Mouse (Mus musculus): ENCODE results near the gene Tmem63b. TPM values are rescaled to one million over a fixed set of nuclear protein-coding genes. Genes with fewer than 3 reads are reported as not detected.

Tmem63b gene
- polyA plus RNA-seq, 1 experiment from 2014 or later: 22.6 TPM

DNA sequence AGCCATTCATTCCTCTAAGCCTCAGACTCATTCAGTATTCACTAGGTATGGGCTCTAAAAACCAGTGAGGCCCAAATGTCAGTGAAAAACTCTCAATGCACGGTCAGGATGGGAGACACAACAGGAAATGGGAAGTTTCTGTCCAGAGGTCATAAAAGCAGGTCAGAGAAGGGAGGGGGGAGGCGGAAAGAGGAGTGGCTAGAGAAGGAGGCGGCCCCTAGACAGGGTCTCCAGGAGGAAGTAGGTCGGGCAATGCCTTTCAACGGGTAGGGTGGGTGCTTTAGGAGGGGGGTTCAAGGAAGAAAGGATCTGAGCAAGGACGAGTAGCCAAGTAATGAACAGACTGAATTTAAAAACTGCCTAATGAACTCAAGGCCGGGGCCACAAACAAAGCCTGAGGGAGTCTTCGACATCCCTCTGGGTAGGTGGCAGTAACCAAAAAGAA is 67.7 kb downstream of the Tmem63b start:
- Histone ChIP-seq H3K4me3 (ENCODE audit: low read depth, low read length) (peak overlapping the region; percentile 22), H3K27me3 (replicated peaks; ENCODE audit: control insufficient read depth, insufficient read depth, low read length) (no peaks in the 10 kb centered on the region), H3K4me1 (replicated peaks; ENCODE audit: control insufficient read depth, insufficient read depth, low read length) (0 out of 2 replicates have a peak, but pooled peaks cover 5% of the 10 kb centered on the region), H3K9me3 (ENCODE audit: control insufficient read depth) (no peaks in the 10 kb centered on the region), H3K36me3 (ENCODE audit: control insufficient read depth, insufficient read depth) (no peaks in the 10 kb centered on the region), H3K4me2 (replicated peaks; ENCODE audit: low read depth) (peak overlapping the region; percentile 52), H3K9ac (ENCODE audit: low read depth, low read length) (peak overlapping the region; percentile 42), H3K27ac (ENCODE audit: low read depth, low read length) (peak overlapping the region; percentile 70)
- TF ChIP-seq CTCF (IDR thresholded peaks at IDR 0.05; ENCODE audit: low read depth): no peak
- WGBS: 24% methylated on average over 8 of the region's 8 CpGs
- no peak for ATAC-seq

DNA sequence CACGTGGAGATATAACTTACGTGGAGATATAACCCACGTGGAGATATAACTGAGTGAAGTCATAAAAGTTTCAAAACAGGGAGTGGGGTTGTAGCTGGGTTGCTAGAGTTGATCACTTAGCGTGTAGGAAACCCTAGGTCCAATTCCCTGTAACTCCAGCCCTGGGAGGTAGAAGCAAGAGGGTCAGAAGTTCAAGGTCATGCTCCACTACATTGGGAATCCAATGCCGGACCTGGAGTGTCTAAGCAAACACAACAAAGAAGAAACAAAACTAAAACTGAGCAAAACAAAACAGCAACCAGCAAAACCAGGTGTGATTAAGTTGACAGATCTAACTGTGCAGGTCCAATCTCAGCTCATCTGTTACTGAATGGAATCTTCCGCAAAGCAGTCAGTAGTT is 69.0 kb downstream of the Tmem63b start:
- H3K36me3 ChIP-seq (ENCODE audit: control insufficient read depth, insufficient read depth): no peaks in the 10 kb centered on the region
- H3K9ac ChIP-seq (ENCODE audit: low read depth, low read length): no peak overlapping the region
- WGBS: 69% methylated on average over 6 of the region's 6 CpGs
- H3K4me3 ChIP-seq (ENCODE audit: low read depth, low read length): no peak overlapping the region
- no peaks in the 10 kb centered on the region for H3K9me3 ChIP-seq (ENCODE audit: control insufficient read depth)
- H3K27ac ChIP-seq (ENCODE audit: low read depth, low read length): no peak overlapping the region
- TF ChIP-seq CTCF (IDR thresholded peaks at IDR 0.05; ENCODE audit: low read depth): no peak
- no peak for ATAC-seq
- H3K4me2 ChIP-seq (replicated peaks; ENCODE audit: low read depth): no peak overlapping the region
- 0 out of 2 replicates have a peak, but pooled peaks cover 5% of the 10 kb centered on the region for H3K4me1 ChIP-seq (replicated peaks; ENCODE audit: control insufficient read depth, insufficient read depth, low read length)
- H3K27me3 ChIP-seq (replicated peaks; ENCODE audit: control insufficient read depth, insufficient read depth, low read length): no peaks in the 10 kb centered on the region

DNA sequence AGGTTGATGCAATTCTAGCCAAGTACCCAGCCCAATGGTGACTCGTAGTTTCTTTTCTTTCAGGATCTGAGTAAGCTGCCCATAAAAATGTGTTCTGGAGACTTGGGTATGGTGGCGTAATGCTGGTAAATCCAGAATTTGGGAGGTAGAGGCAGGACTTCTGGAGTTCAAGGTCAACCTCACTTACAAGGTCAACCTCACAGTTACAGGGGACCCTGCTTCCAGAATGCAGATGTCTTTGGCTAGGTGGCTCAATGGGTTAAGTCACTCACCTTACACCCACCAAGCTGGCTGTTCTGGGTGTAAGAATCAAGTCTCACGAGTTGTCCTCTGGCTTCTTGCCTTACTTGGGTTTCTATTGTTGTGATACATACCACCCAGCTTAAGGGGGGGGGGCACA is 70.0 kb downstream of the Tmem63b start:
- ATAC-seq: no peak
- TF ChIP-seq CTCF (IDR thresholded peaks at IDR 0.05; ENCODE audit: low read depth): no peak
- H3K27ac ChIP-seq (ENCODE audit: low read depth, low read length): no peak overlapping the region
- H3K27me3 ChIP-seq (replicated peaks; ENCODE audit: control insufficient read depth, insufficient read depth, low read length): no peaks in the 10 kb centered on the region
- no peaks in the 10 kb centered on the region for H3K9me3 ChIP-seq (ENCODE audit: control insufficient read depth)
- H3K4me1 ChIP-seq (replicated peaks; ENCODE audit: control insufficient read depth, insufficient read depth, low read length): 0 out of 2 replicates have a peak, but pooled peaks cover 5% of the 10 kb centered on the region
- H3K9ac ChIP-seq (ENCODE audit: low read depth, low read length): no peak overlapping the region
- whole genome bisulfite sequencing: 80% methylated on average over 3 of the region's 3 CpGs
- H3K4me3 ChIP-seq (ENCODE audit: low read depth, low read length): no peak overlapping the region
- no peaks in the 10 kb centered on the region for H3K36me3 ChIP-seq (ENCODE audit: control insufficient read depth, insufficient read depth)
- no peak overlapping the region for H3K4me2 ChIP-seq (replicated peaks; ENCODE audit: low read depth)

DNA sequence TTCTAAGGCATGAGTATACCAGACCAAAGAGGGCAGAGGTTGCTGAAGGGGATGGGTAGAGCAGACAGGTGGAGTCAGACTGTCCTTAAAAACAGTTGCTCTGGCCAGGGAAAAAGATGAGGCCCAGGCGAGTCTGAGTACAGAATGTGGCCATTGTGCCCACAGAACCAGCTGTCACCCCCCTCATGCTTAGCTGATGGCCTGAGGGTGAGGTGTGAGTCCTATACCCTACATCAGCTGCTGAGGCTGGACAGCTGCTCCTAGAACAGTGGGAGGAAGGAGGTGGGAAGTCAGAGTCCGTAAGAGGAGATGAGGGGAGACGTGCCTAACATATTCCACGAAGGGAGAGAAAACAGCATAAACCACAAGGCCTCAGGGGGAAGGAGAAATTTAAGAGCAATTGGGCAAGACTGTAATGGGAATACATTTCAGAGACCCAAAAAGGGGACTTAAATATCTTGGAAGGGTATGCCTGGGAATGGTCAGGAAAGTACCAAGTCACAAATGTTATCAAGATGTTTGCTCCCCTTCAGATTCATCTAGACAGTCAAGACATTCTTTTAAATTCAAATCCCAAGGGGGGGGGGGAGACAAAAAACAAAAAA is 70.6 kb downstream of the Tmem63b start:
- Histone ChIP-seq H3K27me3 (replicated peaks; ENCODE audit: control insufficient read depth, insufficient read depth, low read length) (no peaks in the 10 kb centered on the region), H3K4me2 (replicated peaks; ENCODE audit: low read depth) (no peak overlapping the region), H3K4me3 (ENCODE audit: low read depth, low read length) (no peak overlapping the region), H3K9ac (ENCODE audit: low read depth, low read length) (no peak overlapping the region), H3K4me1 (replicated peaks; ENCODE audit: control insufficient read depth, insufficient read depth, low read length) (0 out of 2 replicates have a peak, but pooled peaks cover 5% of the 10 kb centered on the region), H3K27ac (ENCODE audit: low read depth, low read length) (no peak overlapping the region), H3K9me3 (ENCODE audit: control insufficient read depth) (no peaks in the 10 kb centered on the region), H3K36me3 (ENCODE audit: control insufficient read depth, insufficient read depth) (no peaks in the 10 kb centered on the region)
- no peak for ATAC-seq
- 79% methylated on average over 4 of the region's 4 CpGs for WGBS
- TF ChIP-seq CTCF (IDR thresholded peaks at IDR 0.05; ENCODE audit: low read depth): no peak

DNA sequence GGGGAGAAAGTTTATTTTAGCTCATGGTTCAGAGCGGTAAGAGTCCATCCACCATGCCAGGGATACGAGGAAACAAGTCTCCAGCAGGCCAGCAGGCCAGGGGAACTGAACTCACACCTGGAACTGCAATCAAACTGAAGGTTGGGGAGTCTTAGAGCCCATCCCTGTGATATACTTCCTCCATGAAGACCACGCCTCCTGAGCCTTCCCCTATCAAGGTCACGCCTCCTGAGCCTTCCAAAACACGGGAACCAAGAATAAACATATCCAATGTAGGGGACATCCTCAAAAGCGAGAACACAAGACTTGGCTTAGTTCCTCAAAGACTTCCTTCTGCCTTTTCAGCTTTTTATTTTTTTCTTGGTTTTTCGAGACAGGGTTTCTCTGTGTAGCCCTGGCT is 73.8 kb downstream of the Tmem63b start:
- Histone ChIP-seq H3K27me3 (replicated peaks; ENCODE audit: control insufficient read depth, insufficient read depth, low read length) (no peaks in the 10 kb centered on the region), H3K4me2 (replicated peaks; ENCODE audit: low read depth) (no peak overlapping the region), H3K4me3 (ENCODE audit: low read depth, low read length) (no peak overlapping the region), H3K36me3 (ENCODE audit: control insufficient read depth, insufficient read depth) (no peaks in the 10 kb centered on the region), H3K27ac (ENCODE audit: low read depth, low read length) (no peak overlapping the region), H3K4me1 (replicated peaks; ENCODE audit: control insufficient read depth, insufficient read depth, low read length) (no peaks in the 10 kb centered on the region), H3K9me3 (ENCODE audit: control insufficient read depth) (no peaks in the 10 kb centered on the region), H3K9ac (ENCODE audit: low read depth, low read length) (no peak overlapping the region)
- 72% methylated on average over 7 of the region's 7 CpGs for WGBS
- TF ChIP-seq CTCF (IDR thresholded peaks at IDR 0.05; ENCODE audit: low read depth): no peak
- no peak for ATAC-seq

DNA sequence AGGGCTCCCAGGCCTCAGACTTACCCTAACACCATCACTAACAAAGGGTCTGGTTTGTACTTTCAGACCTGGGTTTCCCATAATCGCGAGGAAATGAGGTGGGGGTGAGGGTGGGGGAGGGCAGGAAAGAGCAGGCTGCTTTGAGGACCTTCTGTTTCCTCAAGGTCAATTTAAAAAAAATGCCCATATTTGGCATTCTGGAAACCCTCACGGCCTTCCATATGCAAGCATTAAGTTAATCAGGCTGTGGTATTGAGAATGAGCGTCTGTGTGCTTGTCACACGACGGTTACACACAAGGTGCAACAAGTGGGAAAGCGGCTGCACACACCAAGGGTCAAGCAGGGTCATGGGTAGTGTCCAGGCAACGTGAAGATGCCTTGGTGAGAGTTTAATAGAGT is 74.7 kb downstream of the Tmem63b start:
- WGBS: 71% methylated on average over 8 of the region's 8 CpGs
- Histone ChIP-seq H3K9me3 (ENCODE audit: control insufficient read depth) (no peaks in the 10 kb centered on the region), H3K9ac (ENCODE audit: low read depth, low read length) (no peak overlapping the region), H3K36me3 (ENCODE audit: control insufficient read depth, insufficient read depth) (no peaks in the 10 kb centered on the region), H3K27ac (ENCODE audit: low read depth, low read length) (no peak overlapping the region), H3K27me3 (replicated peaks; ENCODE audit: control insufficient read depth, insufficient read depth, low read length) (no peaks in the 10 kb centered on the region), H3K4me1 (replicated peaks; ENCODE audit: control insufficient read depth, insufficient read depth, low read length) (no peaks in the 10 kb centered on the region), H3K4me2 (replicated peaks; ENCODE audit: low read depth) (no peak overlapping the region), H3K4me3 (ENCODE audit: low read depth, low read length) (no peak overlapping the region)
- no peak for ATAC-seq
- TF ChIP-seq CTCF (IDR thresholded peaks at IDR 0.05; ENCODE audit: low read depth): no peak

Other genes with a start within 250 kb of the Tmem63b start
- gene Spats1, start 211.5 kb downstream of the Tmem63b start, polyA plus RNA-seq (2015; fragmentation: Nextera tagmentation; extraction: Ambion mirVana): 0.22 and 0.25 TPM in 2 replicates
- gene Aars2, start 180.1 kb downstream of the Tmem63b start, polyA plus RNA-seq (2015; fragmentation: Nextera tagmentation; extraction: Ambion mirVana): 3.6 and 4.0 TPM in 2 replicates
- not detected in 2 replicates for gene Tcte1, start 163.5 kb downstream of the Tmem63b start, polyA plus RNA-seq (2015; fragmentation: Nextera tagmentation; extraction: Ambion mirVana)
- 0.68 TPM in 2 replicates for gene Tmem151b, start 137.2 kb downstream of the Tmem63b start, polyA plus RNA-seq (2015; fragmentation: Nextera tagmentation; extraction: Ambion mirVana)
- 3.8 and 4.0 TPM in 2 replicates for gene Nfkbie, start 131.2 kb downstream of the Tmem63b start, polyA plus RNA-seq (2015; fragmentation: Nextera tagmentation; extraction: Ambion mirVana)
- gene Slc35b2, start 123.0 kb downstream of the Tmem63b start, polyA plus RNA-seq (2015; fragmentation: Nextera tagmentation; extraction: Ambion mirVana): 77.7 and 79.5 TPM in 2 replicates
- 483 and 505 TPM in 2 replicates for gene Hsp90ab1, start 113.6 kb downstream of the Tmem63b start, polyA plus RNA-seq (2015; fragmentation: Nextera tagmentation; extraction: Ambion mirVana)
- 37.8 and 38.4 TPM in 2 replicates for gene Slc29a1, start 87.3 kb downstream of the Tmem63b start, polyA plus RNA-seq (2015; fragmentation: Nextera tagmentation; extraction: Ambion mirVana)
- 0.34 and 0.38 TPM in 2 replicates for gene Mymx, start 84.8 kb downstream of the Tmem63b start, polyA plus RNA-seq (2015; fragmentation: Nextera tagmentation; extraction: Ambion mirVana)
- not detected in 2 replicates for gene Capn11, start 27.6 kb downstream of the Tmem63b start, polyA plus RNA-seq (2015; fragmentation: Nextera tagmentation; extraction: Ambion mirVana)
- gene Mrpl14, start 583 bp downstream of the Tmem63b start, polyA plus RNA-seq (2015; fragmentation: Nextera tagmentation; extraction: Ambion mirVana): 120 and 127 TPM in 2 replicates
- gene 1600014C23Rik, start 46.9 kb upstream of the Tmem63b start, polyA plus RNA-seq (2015; fragmentation: Nextera tagmentation; extraction: Ambion mirVana): not detected in 2 replicates

Data from intestine, postnatal 0 days (tissue).